Mouse (Mus musculus): ENCODE data around the gene Zcchc4.

- TF ChIP-seq CTCF (IDR thresholded peaks at IDR 0.05; ENCODE audit: control insufficient read depth, insufficient read depth, insufficient replicate concordance, low read depth, low read length) = no peak
- no peak for TF ChIP-seq POLR2A (IDR thresholded peaks at IDR 0.05; ENCODE audit: control insufficient read depth, low read depth, low read length)
These were observed 91.3 kb downstream of the Zcchc4 start for GRCm38 (mm10) chr5:52866361-52867155.

Data from testis, adult 2 months (tissue).